Comparison of ENCODE assay signal across 22 mouse cellular contexts in genomic region chr3:69797969-69798368, GRCm38 (mm10).
DNase-seq lines count a peak whose midpoint lies in the region; ATAC-seq and TF ChIP-seq lines count a peak whose summit lies in the region.
"Had no signal": no experiment of that assay in that cellular context is flagged by ENCODE, and none has a peak within 500 bp of the region (broad histone marks: within the 10 kb centered on the region; RNA-seq: fewer than 3 reads in every experiment).

No protein-coding gene starts in this region.

- H3K4me1 ChIP-seq in lung, embryonic 14.5 days (ENCODE audit: insufficient read depth): no peaks in the 10 kb centered on the region
- no peaks in the 10 kb centered on the region for H3K4me1 ChIP-seq in lung, postnatal 0 days (ENCODE audit: insufficient read depth, low read depth, low read length)
- H3K4me1 ChIP-seq: embryonic facial prominence, embryonic 15.5 days; forebrain, embryonic 10.5 days; heart, embryonic 15.5 days had no signal

- no peak overlapping the region for H3K4me2 ChIP-seq in lung, embryonic 14.5 days
- H3K4me2 ChIP-seq in lung, postnatal 0 days (replicated peaks; ENCODE audit: low read depth, low read length): no peak overlapping the region
- H3K4me2 ChIP-seq: embryonic facial prominence, embryonic 15.5 days; heart, embryonic 11.5 days; heart, embryonic 15.5 days; hindbrain, embryonic 13.5 days had no signal

- TF ChIP-seq CTCF in lung, embryonic 14.5 days (IDR thresholded peaks at IDR 0.05; ENCODE audit: low read depth): no peak
- TF ChIP-seq CTCF in lung, postnatal 0 days (IDR thresholded peaks at IDR 0.05): no peak

- peak; percentile 52 for ATAC-seq in lung, embryonic 14.5 days (ENCODE audit: insufficient read depth)
- peak; percentile 38; the same call in 1 of the 2 replicates for ATAC-seq in lung, postnatal 0 days
- ATAC-seq: activated CD4-positive, CD25-positive, alpha-beta regulatory T cell, adult 4 months; hindbrain, postnatal 0 days; Patski had no signal

- H3K4me3 ChIP-seq in lung, embryonic 14.5 days (ENCODE audit: low read depth, low read length): no peak overlapping the region
- H3K4me3 ChIP-seq in lung, postnatal 0 days (ENCODE audit: low read depth, low read length): no peak overlapping the region
- H3K4me3 ChIP-seq: embryonic facial prominence, embryonic 15.5 days; erythroblast, embryonic 14.5 days; forebrain, embryonic 10.5 days; heart, adult 2 months; heart, embryonic 15.5 days; hindbrain, embryonic 13.5 days had no signal

- TF ChIP-seq EP300 in lung, postnatal 0 days (IDR thresholded peaks at IDR 0.05): no peak

- H3K27ac ChIP-seq in lung, embryonic 14.5 days (ENCODE audit: low read depth): no peak overlapping the region
- H3K27ac ChIP-seq in lung, postnatal 0 days (ENCODE audit: low read length): no peak overlapping the region
- H3K27ac ChIP-seq: embryonic facial prominence, embryonic 15.5 days; forebrain, embryonic 10.5 days; heart, adult 2 months; heart, embryonic 15.5 days; hindbrain, embryonic 13.5 days; hindbrain, postnatal 0 days had no signal

- 48% methylated on average over 2 of the region's 2 CpGs for WGBS in lung, embryonic 14.5 days
- 54% methylated on average over 2 of the region's 2 CpGs for WGBS in lung, postnatal 0 days

- no peaks in the 10 kb centered on the region for H3K36me3 ChIP-seq in lung, embryonic 14.5 days (ENCODE audit: insufficient read depth)
- no peaks in the 10 kb centered on the region for H3K36me3 ChIP-seq in lung, postnatal 0 days (ENCODE audit: insufficient read depth, low read length)
- H3K36me3 ChIP-seq: embryonic facial prominence, embryonic 15.5 days; forebrain, embryonic 10.5 days; heart, embryonic 15.5 days; hindbrain, embryonic 13.5 days had no signal

- no peaks in the 10 kb centered on the region for H3K9me3 ChIP-seq in lung, embryonic 14.5 days (ENCODE audit: low read depth, low read length)
- H3K9me3 ChIP-seq in lung, postnatal 0 days (ENCODE audit: low read length): no peaks in the 10 kb centered on the region
- H3K9me3 ChIP-seq: embryonic facial prominence, embryonic 15.5 days; heart, embryonic 15.5 days; hindbrain, embryonic 13.5 days had no signal

- peak; percentile 67 for DNase-seq in cerebellum, adult 9-10 months
- no peak for DNase-seq in cerebellum, postnatal 36 days
- DNase-seq in lung, embryonic 14.5 days: peak; percentile 83
- no peak for DNase-seq in lung, adult 18-20 months
- peak; percentile 34 for DNase-seq in lung, postnatal 0 days (ENCODE audit: low spot score)
- DNase-seq in lung, postnatal 36 days: peak; percentile 4
- no peak for DNase-seq in testis, postnatal 10 days (ENCODE audit: low spot score)
- DNase-seq: adrenal gland, postnatal 14 days; embryo, embryonic 11 days; gastrocnemius, postnatal 10 days; heart, adult 2 months; heart, postnatal 14 days had no signal

- no peak overlapping the region for H3K9ac ChIP-seq in lung, embryonic 14.5 days
- no peak overlapping the region for H3K9ac ChIP-seq in lung, postnatal 0 days (replicated peaks; ENCODE audit: low read depth)
- H3K9ac ChIP-seq: embryonic facial prominence, embryonic 15.5 days; heart, embryonic 15.5 days; hindbrain, embryonic 13.5 days had no signal

- no peaks in the 10 kb centered on the region for H3K27me3 ChIP-seq in lung, embryonic 14.5 days (ENCODE audit: insufficient read depth, low read length)
- no peaks in the 10 kb centered on the region for H3K27me3 ChIP-seq in lung, postnatal 0 days (replicated peaks; ENCODE audit: insufficient read depth, low read length)
- H3K27me3 ChIP-seq: CH12.LX; embryonic facial prominence, embryonic 15.5 days; heart, embryonic 15.5 days; hindbrain, embryonic 13.5 days had no signal

Comparison
In these comparisons a context has a peak if more than half of its experiments do, and no peak if none do; other contexts are left out.
1. DNase-seq: peak in cerebellum, adult 9-10 months (single experiment), lung, embryonic 14.5 days (single experiment), lung, postnatal 0 days (single experiment) and lung, postnatal 36 days (single experiment); none in cerebellum, postnatal 36 days (0 of 2), lung, adult 18-20 months (0 of 2) and testis, postnatal 10 days (single experiment).